Mouse (Mus musculus): ENCODE measurements at regions not wholly inside any gene's neighbourhood (a gene's known extent, or its start where the extent isn't known, plus 50 kb on each side); places are given as distances from the start of the nearest gene placed in this dataset.

GRCm38 (mm10) chr8:10825981-10826380 is 182.3 kb downstream of the Irs2 start:
- no peak for DNase-seq (ENCODE audit: low read depth, low spot score)

- no peak for DNase-seq (ENCODE audit: low read depth, low spot score)
These were observed 182.9 kb downstream of the Irs2 start for GRCm38 (mm10) chr8:10825192-10825926.

- no peak for DNase-seq (ENCODE audit: low read depth, low spot score)
These were observed 186.4 kb downstream of the Irs2 start for GRCm38 (mm10) chr8:10821901-10822300.

GRCm38 (mm10) chr8:10814499-10814898 is 193.8 kb downstream of the Irs2 start:
- no peak for DNase-seq (ENCODE audit: low read depth, low spot score)

- no peak for DNase-seq (ENCODE audit: low read depth, low spot score)
These were observed 196.1 kb downstream of the Irs2 start for GRCm38 (mm10) chr8:10812060-10812670.

GRCm38 (mm10) chr8:10807040-10807439 is 201.2 kb downstream of the Irs2 start:
- no peak for DNase-seq (ENCODE audit: low read depth, low spot score)

GRCm38 (mm10) chr8:10805405-10806151 is 202.7 kb downstream of the Irs2 start:
- peak; percentile 2 for DNase-seq (ENCODE audit: low read depth, low spot score)

GRCm38 (mm10) chr8:10804974-10805373 is 203.3 kb downstream of the Irs2 start:
- DNase-seq (ENCODE audit: low read depth, low spot score) = no peak

- DNase-seq (ENCODE audit: low read depth, low spot score) = no peak
These were observed 206.3 kb downstream of the Irs2 start for GRCm38 (mm10) chr8:10802003-10802402.

- no peak for DNase-seq (ENCODE audit: low read depth, low spot score)
These were observed 206.7 kb downstream of the Irs2 start for GRCm38 (mm10) chr8:10801580-10801979.

GRCm38 (mm10) chr8:10798444-10798843 is 209.8 kb downstream of the Irs2 start:
- DNase-seq (ENCODE audit: low read depth, low spot score) = no peak

- DNase-seq (ENCODE audit: low read depth, low spot score) = no peak
These were observed 213.7 kb downstream of the Irs2 start for GRCm38 (mm10) chr8:10794367-10795189.

- no peak for DNase-seq (ENCODE audit: low read depth, low spot score)
These were observed 214.4 kb downstream of the Irs2 start for GRCm38 (mm10) chr8:10793670-10794366.

GRCm38 (mm10) chr8:10788496-10789200 is 219.6 kb downstream of the Irs2 start:
- no peak for DNase-seq (ENCODE audit: low read depth, low spot score)

- DNase-seq (ENCODE audit: low read depth, low spot score) = no peak
These were observed 222.5 kb downstream of the Irs2 start for GRCm38 (mm10) chr8:10785801-10786200.

GRCm38 (mm10) chr8:10785311-10785710 is 222.9 kb downstream of the Irs2 start:
- no peak for DNase-seq (ENCODE audit: low read depth, low spot score)

- no peak for DNase-seq (ENCODE audit: low read depth, low spot score)
These were observed 223.8 kb downstream of the Irs2 start for GRCm38 (mm10) chr8:10784481-10784880.

- no peak for DNase-seq (ENCODE audit: low read depth, low spot score)
These were observed 226.4 kb downstream of the Irs2 start for GRCm38 (mm10) chr8:10781860-10782259.

GRCm38 (mm10) chr8:10779636-10780035 is 228.6 kb downstream of the Irs2 start:
- DNase-seq (ENCODE audit: low read depth, low spot score) = no peak

GRCm38 (mm10) chr8:10775202-10776010 is 232.9 kb downstream of the Irs2 start:
- no peak for DNase-seq (ENCODE audit: low read depth, low spot score)

Data from CD4-positive, CD25-positive, alpha-beta regulatory T cell, adult 2 months (primary cell).